Mouse (Mus musculus): ENCODE measurements at regions not wholly inside any gene's neighbourhood (a gene's known extent, or its start where the extent isn't known, plus 50 kb on each side); places are given as distances from the start of the nearest gene placed in this dataset.

GRCm38 (mm10) chr1:185121552-185121951, 82.4 kb upstream of the Rab3gap2 start:
- TF ChIP-seq HCFC1 (IDR thresholded peaks at IDR 0.05; ENCODE audit: borderline replicate concordance, insufficient read depth, low read length) (no peak), CHD2 (IDR thresholded peaks at IDR 0.05; ENCODE audit: low read depth, low read length) (no peak), ZC3H11A (IDR thresholded peaks at IDR 0.05; ENCODE audit: borderline replicate concordance, low read depth, low read length) (no peak)
